Mouse (Mus musculus) cerebellum, adult 11-12 months (tissue): Measurements from ENCODE around the gene Cbl.

ENCODE experiments used
- DNase-seq: peaks from one replicate; pipeline ENCODE4 v3.0.0; 2022

Cbl gene

GRCm38 (mm10) chr9:44239447-44239846 is 5.6 kb upstream of the Cbl start:
- DNase-seq: no peak

GRCm38 (mm10) chr9:44238501-44239190 is 4.8 kb upstream of the Cbl start:
- no peak for DNase-seq

- no peak for DNase-seq
These were observed 3.3 kb upstream of the Cbl start for GRCm38 (mm10) chr9:44237128-44237527.

- DNase-seq: no peak
These were observed 2.8 kb upstream of the Cbl start for GRCm38 (mm10) chr9:44236601-44237000.

- peak; percentile 41 for DNase-seq
These were observed 904 bp upstream of the Cbl start for GRCm38 (mm10) chr9:44234479-44235427.

- DNase-seq: no peak
These were observed 638 bp downstream of the Cbl start for GRCm38 (mm10) chr9:44233021-44233801.

GRCm38 (mm10) chr9:44231609-44232008 is 2.2 kb downstream of the Cbl start:
- DNase-seq: no peak

- no peak for DNase-seq
These were observed 7.9 kb downstream of the Cbl start for GRCm38 (mm10) chr9:44225993-44226392.

GRCm38 (mm10) chr9:44213538-44213937 is 20.3 kb downstream of the Cbl start:
- no peak for DNase-seq

- DNase-seq: no peak
These were observed 21.4 kb downstream of the Cbl start for GRCm38 (mm10) chr9:44212406-44212805.

- no peak for DNase-seq
These were observed 24.4 kb downstream of the Cbl start for GRCm38 (mm10) chr9:44209416-44209815.

GRCm38 (mm10) chr9:44207840-44208239 is 26.0 kb downstream of the Cbl start:
- no peak for DNase-seq

- no peak for DNase-seq
These were observed 33.4 kb downstream of the Cbl start for GRCm38 (mm10) chr9:44200458-44200857.

- DNase-seq: no peak
These were observed 34.3 kb downstream of the Cbl start for GRCm38 (mm10) chr9:44199580-44199979.

GRCm38 (mm10) chr9:44199166-44199565 is 34.7 kb downstream of the Cbl start:
- peak; percentile 42 for DNase-seq

- no peak for DNase-seq
These were observed 37.5 kb downstream of the Cbl start for GRCm38 (mm10) chr9:44196354-44196753.

- no peak for DNase-seq
These were observed 39.8 kb downstream of the Cbl start for GRCm38 (mm10) chr9:44194000-44194399.

GRCm38 (mm10) chr9:44192794-44193193 is 41.1 kb downstream of the Cbl start:
- DNase-seq: no peak

GRCm38 (mm10) chr9:44192312-44192711 is 41.5 kb downstream of the Cbl start:
- DNase-seq: no peak

GRCm38 (mm10) chr9:44191166-44191565 is 42.7 kb downstream of the Cbl start:
- no peak for DNase-seq

- DNase-seq: no peak
These were observed 45.6 kb downstream of the Cbl start for GRCm38 (mm10) chr9:44188223-44188622.

- no peak for DNase-seq
These were observed 51.6 kb downstream of the Cbl start for GRCm38 (mm10) chr9:44182260-44182659.

GRCm38 (mm10) chr9:44181537-44181936 is 52.3 kb downstream of the Cbl start:
- no peak for DNase-seq
